Mouse (Mus musculus): ENCODE measurements around the gene Ccdc12. TPM values are rescaled to one million over a fixed set of nuclear protein-coding genes. Genes with fewer than 3 reads are reported as not detected.

Gene Ccdc12
- 10 to 100 TPM; 43.4 to 51.7 TPM for total RNA-seq (2021)
- long read RNA-seq, experiment 1, transcript Ccdc12-201 (7 exons, 834 nt): major isoform, 32 of 42 reads
- long read RNA-seq, experiment 1, partial matches to known transcripts: 9 of 42 reads
- long read RNA-seq, experiment 1, other reads (novel, unspliced or antisense): 0 of 42 reads
- long read RNA-seq, experiment 2, transcript Ccdc12-201 (7 exons, 834 nt): major isoform, 30 of 35 reads
- long read RNA-seq, experiment 2, partial matches to known transcripts: 5 of 35 reads
- long read RNA-seq, experiment 2, other reads (novel, unspliced or antisense): 0 of 35 reads

- intact Hi-C loops (cut with DNase I): no loop called here
- Histone ChIP-seq H3K4me3 (peak within 1 kb of the TSS; percentile 79), H3K27ac (peak within 1 kb of the TSS; percentile 98)
- TF ChIP-seq CTCF (IDR thresholded peaks at IDR 0.05): peak; percentile 32
- peak; percentile 95 for DNase-seq
Observed at GRCm38 (mm10) chr9:110656249-110657221, at the start of gene Ccdc12. TSS of gene Ccdc12 (plus strand) at chr9:110656503.

GRCm38 (mm10) chr9:110611471-110611870, 44.8 kb upstream of the Ccdc12 start:
- H3K4me3 ChIP-seq: no peak overlapping the region
- no peak for TF ChIP-seq CTCF (IDR thresholded peaks at IDR 0.05)
- no peak overlapping the region for H3K27ac ChIP-seq
- DNase-seq: no peak
- intact Hi-C loops (cut with DNase I): no loop called here

GRCm38 (mm10) chr9:110617081-110617480, 39.2 kb upstream of the Ccdc12 start:
- TF ChIP-seq CTCF (IDR thresholded peaks at IDR 0.05): no peak
- Histone ChIP-seq H3K27ac (no peak overlapping the region), H3K4me3 (no peak overlapping the region)
- no peak for DNase-seq
- intact Hi-C loops (cut with DNase I): no loop called here

GRCm38 (mm10) chr9:110620180-110620579, 36.1 kb upstream of the Ccdc12 start:
- H3K27ac ChIP-seq: no peak overlapping the region
- intact Hi-C loops (cut with DNase I): no loop called here
- no peak for DNase-seq
- no peak overlapping the region for H3K4me3 ChIP-seq
- TF ChIP-seq CTCF (IDR thresholded peaks at IDR 0.05): no peak

GRCm38 (mm10) chr9:110620685-110621084, 35.6 kb upstream of the Ccdc12 start:
- DNase-seq: no peak
- H3K27ac ChIP-seq: no peak overlapping the region
- intact Hi-C loops (cut with DNase I): no loop called here
- H3K4me3 ChIP-seq: no peak overlapping the region
- no peak for TF ChIP-seq CTCF (IDR thresholded peaks at IDR 0.05)

- no peak overlapping the region for H3K27ac ChIP-seq
- intact Hi-C loops (cut with DNase I): no loop called here
- no peak overlapping the region for H3K4me3 ChIP-seq
- TF ChIP-seq CTCF (IDR thresholded peaks at IDR 0.05): no peak
- peak; percentile 14 for DNase-seq
Observed at GRCm38 (mm10) chr9:110622621-110623219, 33.6 kb upstream of the Ccdc12 start.

GRCm38 (mm10) chr9:110623416-110624195, 32.7 kb upstream of the Ccdc12 start:
- DNase-seq: peak; percentile 13
- Histone ChIP-seq H3K27ac (peak overlapping the region; percentile 95), H3K4me3 (peak overlapping the region; percentile 88)
- no peak for TF ChIP-seq CTCF (IDR thresholded peaks at IDR 0.05)
- intact Hi-C loops (cut with DNase I): no loop called here

GRCm38 (mm10) chr9:110624361-110625166, 31.7 kb upstream of the Ccdc12 start, which contains the start of gene Nradd:
TSS of gene Nradd (minus strand) at chr9:110624452.
- TF ChIP-seq CTCF (IDR thresholded peaks at IDR 0.05): no peak
- Histone ChIP-seq H3K4me3 (peak within 1 kb of the TSS; percentile 88), H3K27ac (peak within 1 kb of the TSS; percentile 95)
- peak; percentile 95 for DNase-seq
- intact Hi-C loops (cut with DNase I): no loop called here

GRCm38 (mm10) chr9:110625350-110625908, 30.9 kb upstream of the Ccdc12 start:
- no peak for TF ChIP-seq CTCF (IDR thresholded peaks at IDR 0.05)

GRCm38 (mm10) chr9:110630171-110630570, 26.1 kb upstream of the Ccdc12 start:
- Histone ChIP-seq H3K4me3 (no peak overlapping the region), H3K27ac (no peak overlapping the region)
- no peak for TF ChIP-seq CTCF (IDR thresholded peaks at IDR 0.05)
- peak; percentile 34 for DNase-seq
- intact Hi-C loops (cut with DNase I): loop anchor here (2.0 to 5.0 kb wide), 3 partner anchors 152 to 219 kb away; no protein-coding TSS in a partner anchor

More at GRCm38 (mm10) chr9:110625350-110625908, 30.9 kb upstream of the Ccdc12 start:
- Histone ChIP-seq H3K4me3 (peak overlapping the region; percentile 88), H3K27ac (peak overlapping the region; percentile 95)
- intact Hi-C loops (cut with DNase I): no loop called here
- peak; percentile 12 for DNase-seq

- H3K27ac ChIP-seq: no peak overlapping the region
- H3K4me3 ChIP-seq: no peak overlapping the region
- TF ChIP-seq CTCF (IDR thresholded peaks at IDR 0.05): peak; percentile 76
- intact Hi-C loops (cut with DNase I): loop anchor here (2.0 to 5.0 kb wide), 3 partner anchors 151 to 220 kb away; no protein-coding TSS in a partner anchor
- DNase-seq: peak; percentile 72
Observed at GRCm38 (mm10) chr9:110631191-110631590, 25.1 kb upstream of the Ccdc12 start.
